Mouse (Mus musculus): ENCODE measurements around the gene Ciao2b. TPM values are rescaled to one million over a fixed set of nuclear protein-coding genes. Genes with fewer than 3 reads are reported as not detected.

The Ciao2b gene
- polyA plus RNA-seq, 1 experiment = 32.5 TPM

- Histone ChIP-seq H3K4me1 (ENCODE audit: control insufficient read depth, insufficient read depth, low read length) (no peaks in the 10 kb centered on the region), H3K27ac (ENCODE audit: control insufficient read depth, insufficient read depth, low read depth, low read length, poor library complexity) (no peak overlapping the region), H3K4me3 (replicated peaks; ENCODE audit: control insufficient read depth, low read depth, low read length) (no peak overlapping the region)
- TF ChIP-seq CTCF (IDR thresholded peaks at IDR 0.05; ENCODE audit: control insufficient read depth, insufficient read depth, low read length) (no peak), POLR2A (IDR thresholded peaks at IDR 0.05; ENCODE audit: borderline replicate concordance, control insufficient read depth, low read depth, low read length) (no peak)
- 89% methylated on average over 6 of the region's 6 CpGs for WGBS
Observed at GRCm38 (mm10) chr8:104597656-104598055, 44.1 kb downstream of the Ciao2b start.

DNA sequence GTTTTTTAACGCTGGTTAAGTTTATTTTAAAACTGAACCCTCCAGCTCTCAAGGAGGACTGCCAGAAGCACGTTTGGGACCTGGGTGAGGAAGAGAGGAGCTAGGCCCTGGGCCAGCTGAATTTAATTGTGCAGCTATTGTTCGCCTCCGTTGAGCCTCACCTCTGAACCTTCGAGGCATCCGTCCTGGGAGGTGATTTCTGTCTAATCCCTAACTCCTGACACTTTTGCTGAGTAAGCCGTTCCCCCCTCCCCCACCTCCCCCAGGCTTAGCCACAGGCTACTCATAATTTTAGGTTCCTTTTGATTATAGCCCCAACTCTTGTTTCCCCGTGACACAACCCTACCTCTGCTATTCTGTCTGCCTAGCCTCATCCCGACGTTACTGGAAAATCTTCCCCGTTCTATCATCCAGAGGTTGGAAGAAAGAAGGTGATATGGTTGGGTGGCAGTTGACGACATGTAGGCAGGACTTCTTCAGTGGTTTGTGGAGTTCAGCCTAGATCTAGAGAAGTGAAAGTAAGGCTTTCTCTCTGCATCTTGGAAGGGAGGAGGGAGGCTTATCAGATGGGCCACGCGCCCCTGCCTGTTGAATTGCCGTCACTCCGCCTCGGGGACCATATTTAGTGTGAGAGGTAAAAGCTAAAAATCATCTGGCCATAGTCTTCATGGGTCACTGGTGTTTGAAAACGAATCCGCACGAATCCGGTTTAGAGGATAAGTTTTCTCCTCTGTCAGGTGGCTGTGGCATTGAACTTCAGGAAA, 45.8 kb downstream of the Ciao2b start:
- H3K4me3 ChIP-seq (replicated peaks; ENCODE audit: control insufficient read depth, low read depth, low read length) = peak overlapping the region; percentile 47
- 30% methylated on average over 21 of the region's 21 CpGs for WGBS
- H3K27ac ChIP-seq (ENCODE audit: control insufficient read depth, insufficient read depth, low read depth, low read length, poor library complexity) = no peak overlapping the region
- TF ChIP-seq POLR2A (IDR thresholded peaks at IDR 0.05; ENCODE audit: borderline replicate concordance, control insufficient read depth, low read depth, low read length) (no peak), CTCF (IDR thresholded peaks at IDR 0.05; ENCODE audit: control insufficient read depth, insufficient read depth, low read length) (no peak)
- H3K4me1 ChIP-seq (ENCODE audit: control insufficient read depth, insufficient read depth, low read length) = no peaks in the 10 kb centered on the region

GRCm38 (mm10) chr8:104594611-104595362, 47.0 kb downstream of the Ciao2b start:
- WGBS = 91% methylated on average over 19 of the region's 19 CpGs
- TF ChIP-seq POLR2A (IDR thresholded peaks at IDR 0.05; ENCODE audit: borderline replicate concordance, control insufficient read depth, low read depth, low read length) = no peak
- no peak for TF ChIP-seq CTCF (IDR thresholded peaks at IDR 0.05; ENCODE audit: control insufficient read depth, insufficient read depth, low read length)
- Histone ChIP-seq H3K27ac (ENCODE audit: control insufficient read depth, insufficient read depth, low read depth, low read length, poor library complexity) (no peak overlapping the region), H3K4me1 (ENCODE audit: control insufficient read depth, insufficient read depth, low read length) (no peaks in the 10 kb centered on the region), H3K4me3 (replicated peaks; ENCODE audit: control insufficient read depth, low read depth, low read length) (no peak overlapping the region)

DNA sequence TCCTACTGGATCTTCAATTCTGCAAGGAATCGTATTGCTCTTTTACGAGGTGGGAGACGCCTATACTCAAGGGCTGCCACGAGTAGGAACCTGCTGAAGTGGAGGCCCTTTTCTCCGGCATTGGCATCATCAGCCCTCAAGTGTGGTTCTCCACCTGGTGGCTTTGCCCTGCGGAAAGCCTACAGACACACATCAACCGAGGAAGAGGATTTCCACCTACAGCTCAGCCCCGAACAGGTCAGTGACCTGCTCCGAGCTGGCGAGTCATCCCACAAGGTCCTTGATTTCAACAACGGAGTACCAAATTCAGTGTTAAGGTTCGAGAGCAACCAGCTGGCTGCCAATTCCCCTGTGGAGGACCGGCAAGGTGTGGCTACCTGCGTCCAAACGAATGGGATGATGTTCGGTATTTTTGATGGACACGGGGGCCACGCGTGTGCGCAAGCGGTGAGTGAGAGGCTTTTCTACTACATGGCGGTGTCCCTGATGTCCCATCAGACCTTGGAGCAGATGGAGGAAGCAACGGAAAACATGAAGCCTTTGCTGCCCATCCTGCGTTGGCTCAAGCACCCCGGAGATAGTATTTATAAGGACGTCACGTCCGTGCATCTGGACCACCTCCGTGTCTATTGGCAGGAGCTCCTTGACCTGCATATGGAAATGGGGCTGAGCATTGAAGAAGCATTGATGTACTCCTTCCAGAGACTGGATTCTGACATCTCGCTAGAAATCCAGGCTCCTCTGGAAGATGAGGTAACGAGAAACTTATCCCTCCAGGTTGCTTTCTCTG, 48.0 kb downstream of the Ciao2b start:
- Histone ChIP-seq H3K4me3 (replicated peaks; ENCODE audit: control insufficient read depth, low read depth, low read length) (no peak overlapping the region), H3K4me1 (ENCODE audit: control insufficient read depth, insufficient read depth, low read length) (no peaks in the 10 kb centered on the region), H3K27ac (ENCODE audit: control insufficient read depth, insufficient read depth, low read depth, low read length, poor library complexity) (no peak overlapping the region)
- TF ChIP-seq POLR2A (IDR thresholded peaks at IDR 0.05; ENCODE audit: borderline replicate concordance, control insufficient read depth, low read depth, low read length) (no peak), CTCF (IDR thresholded peaks at IDR 0.05; ENCODE audit: control insufficient read depth, insufficient read depth, low read length) (no peak)
- WGBS = 95% methylated on average over 31 of the region's 31 CpGs

DNA sequence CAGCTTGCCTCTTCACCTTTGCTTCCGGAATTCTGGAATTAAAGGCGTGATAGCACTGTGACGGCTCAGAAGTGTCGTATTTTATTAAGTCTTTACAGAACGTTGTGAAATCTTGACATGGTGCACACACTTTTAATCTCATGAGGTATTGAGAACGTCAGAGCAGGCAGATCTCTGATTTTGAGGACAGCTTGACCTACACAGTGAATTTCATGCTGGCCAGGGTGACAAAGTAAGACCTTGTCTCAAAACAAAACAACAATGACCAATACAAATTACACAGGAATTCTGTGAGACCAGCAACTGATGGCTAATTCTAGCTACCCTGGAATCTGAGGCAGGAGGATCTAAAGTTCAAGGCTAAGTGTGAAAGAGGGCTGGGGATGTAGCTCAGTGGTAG, 49.2 kb downstream of the Ciao2b start:
- Histone ChIP-seq H3K4me1 (ENCODE audit: control insufficient read depth, insufficient read depth, low read length) (no peaks in the 10 kb centered on the region), H3K27ac (ENCODE audit: control insufficient read depth, insufficient read depth, low read depth, low read length, poor library complexity) (no peak overlapping the region), H3K4me3 (replicated peaks; ENCODE audit: control insufficient read depth, low read depth, low read length) (no peak overlapping the region)
- TF ChIP-seq CTCF (IDR thresholded peaks at IDR 0.05; ENCODE audit: control insufficient read depth, insufficient read depth, low read length) = no peak
- no peak for TF ChIP-seq POLR2A (IDR thresholded peaks at IDR 0.05; ENCODE audit: borderline replicate concordance, control insufficient read depth, low read depth, low read length)
- WGBS = 71% methylated on average over 6 of the region's 6 CpGs

DNA sequence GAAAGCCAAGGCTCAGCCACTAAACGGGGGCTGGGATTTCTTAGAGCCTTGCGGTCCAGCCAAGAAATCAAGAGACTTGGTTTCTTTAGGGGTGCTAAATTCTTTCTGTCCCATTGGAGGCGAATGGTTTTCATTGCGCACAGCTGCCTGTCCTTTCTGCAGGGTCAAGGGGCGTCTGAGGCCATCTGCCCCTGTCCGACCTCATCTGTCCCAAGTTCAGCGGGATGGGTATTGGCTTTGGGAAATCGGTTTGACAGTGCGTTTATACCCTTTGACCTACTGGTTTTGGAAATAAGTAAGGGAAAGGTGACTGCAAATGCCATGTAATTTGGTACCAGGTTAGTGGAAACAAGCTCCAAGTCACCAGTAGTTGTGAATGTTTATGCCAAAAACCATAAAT, 49.9 kb downstream of the Ciao2b start:
- no peak overlapping the region for H3K27ac ChIP-seq (ENCODE audit: control insufficient read depth, insufficient read depth, low read depth, low read length, poor library complexity)
- peak overlapping the region; percentile 74 for H3K4me3 ChIP-seq (replicated peaks; ENCODE audit: control insufficient read depth, low read depth, low read length)
- no peak for TF ChIP-seq POLR2A (IDR thresholded peaks at IDR 0.05; ENCODE audit: borderline replicate concordance, control insufficient read depth, low read depth, low read length)
- no peak for TF ChIP-seq CTCF (IDR thresholded peaks at IDR 0.05; ENCODE audit: control insufficient read depth, insufficient read depth, low read length)
- no peaks in the 10 kb centered on the region for H3K4me1 ChIP-seq (ENCODE audit: control insufficient read depth, insufficient read depth, low read length)
- WGBS = 2% methylated on average over 9 of the region's 9 CpGs

- WGBS = under 1% methylated on average over 44 of the region's 44 CpGs
- TF ChIP-seq CTCF (IDR thresholded peaks at IDR 0.05; ENCODE audit: control insufficient read depth, insufficient read depth, low read length) (no peak), POLR2A (IDR thresholded peaks at IDR 0.05; ENCODE audit: borderline replicate concordance, control insufficient read depth, low read depth, low read length) (peak; percentile 76; the same call in 1 of the 2 replicates)
- Histone ChIP-seq H3K4me1 (ENCODE audit: control insufficient read depth, insufficient read depth, low read length) (no peaks in the 10 kb centered on the region), H3K27ac (ENCODE audit: control insufficient read depth, insufficient read depth, low read depth, low read length, poor library complexity) (peak within 1 kb of the TSS; percentile 56), H3K4me3 (replicated peaks; ENCODE audit: control insufficient read depth, low read depth, low read length) (peak within 1 kb of the TSS; percentile 74)
Observed at GRCm38 (mm10) chr8:104591133-104591834, 50.5 kb downstream of the Ciao2b start, which contains the start of gene Pdp2. Pdp2 (plus strand) TSS chr8:104591451.
